Mouse (Mus musculus) heart, adult 9 months (tissue): ENCODE measurements at regions not wholly inside any gene's neighbourhood (a gene's known extent, or its start where the extent isn't known, plus 50 kb on each side); places are given as distances from the start of the nearest gene placed in this dataset.

Source experiments
- DNase-seq, 2 experiments: peaks; one replicate each; pipeline ENCODE4 v3.0.0; 2022; ENCODE audit warnings: low spot score in 2 of 2

DNA sequence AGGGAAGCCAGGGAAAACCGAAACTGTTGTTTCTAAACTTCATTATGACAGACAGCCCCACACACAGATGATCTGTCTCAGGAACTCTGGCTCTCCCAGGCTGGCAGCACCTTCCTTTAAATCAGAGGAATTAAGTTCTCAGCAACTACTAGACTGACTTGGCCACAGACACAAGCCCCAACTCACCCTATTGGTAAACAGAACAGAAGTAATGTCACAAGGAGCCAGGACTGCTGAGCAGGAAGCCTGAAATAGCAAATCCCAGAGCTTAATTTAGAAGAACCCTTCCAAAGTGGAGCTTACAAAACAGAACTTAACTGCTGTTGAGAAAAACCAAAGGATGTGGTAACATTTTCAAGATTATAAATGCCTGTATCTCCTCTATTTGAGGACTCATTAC is 174.8 kb downstream of the Nfkbiz start:
- peak; percentile 5 to 25 for DNase-seq

DNA sequence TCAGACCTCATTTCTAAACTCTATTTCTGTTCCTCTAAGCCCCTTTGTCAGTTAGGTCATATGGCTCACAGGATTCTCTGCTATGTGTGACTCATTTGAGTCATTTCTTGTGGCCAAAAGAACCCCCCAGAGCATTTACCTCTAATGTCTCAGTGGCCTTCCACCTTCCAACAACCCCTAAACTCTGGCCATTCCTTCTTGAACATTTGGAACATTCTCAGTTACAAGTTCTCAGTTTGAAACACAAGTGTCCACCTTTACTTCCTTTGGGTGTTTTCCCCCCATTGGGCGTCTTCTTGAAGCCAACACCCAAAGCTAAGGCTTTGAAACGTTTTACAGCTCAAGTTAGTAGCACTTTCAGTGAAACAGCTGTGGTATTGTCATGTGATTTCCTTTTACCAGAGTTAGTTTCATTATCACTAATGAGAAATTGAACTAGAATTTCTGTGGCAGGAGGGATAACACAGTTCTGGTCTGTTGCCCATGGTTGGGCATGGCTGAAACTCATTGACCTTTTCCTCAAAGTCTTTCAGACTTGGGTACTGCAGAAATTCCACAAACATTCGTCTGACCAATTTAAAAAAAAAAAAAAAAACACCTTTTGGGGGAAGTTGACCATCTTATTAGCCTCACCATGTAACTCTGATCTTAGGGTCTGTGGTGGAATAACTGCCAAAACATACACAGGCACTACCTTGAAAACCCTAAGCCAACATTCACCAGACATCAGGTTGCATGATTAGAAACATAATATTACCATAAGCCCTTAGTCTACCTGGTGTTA is 201.8 kb downstream of the Nfkbiz start:
- peak; percentile 25 to 29 for DNase-seq

DNA sequence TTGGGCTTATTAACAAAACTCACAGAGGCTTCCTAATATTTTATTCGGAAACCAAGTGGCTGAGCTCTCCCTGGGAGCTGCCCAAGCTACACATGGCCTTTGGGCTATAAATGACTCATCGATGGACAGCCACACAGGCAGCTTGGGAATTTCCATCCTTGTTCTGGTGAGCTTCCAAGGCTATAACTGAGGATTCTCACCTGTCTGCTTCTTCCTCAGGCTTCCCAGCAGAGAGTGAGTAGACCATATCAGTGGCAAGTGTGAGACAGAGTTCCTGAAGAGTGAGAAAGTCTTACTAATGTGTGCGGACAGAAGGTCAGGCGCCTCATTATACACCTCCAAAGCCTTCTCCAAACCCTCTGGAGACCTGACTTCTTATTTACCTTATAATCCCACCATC is 202.5 kb downstream of the Nfkbiz start:
- peak in 1 of 2 experiments; percentile 8 for DNase-seq

DNA sequence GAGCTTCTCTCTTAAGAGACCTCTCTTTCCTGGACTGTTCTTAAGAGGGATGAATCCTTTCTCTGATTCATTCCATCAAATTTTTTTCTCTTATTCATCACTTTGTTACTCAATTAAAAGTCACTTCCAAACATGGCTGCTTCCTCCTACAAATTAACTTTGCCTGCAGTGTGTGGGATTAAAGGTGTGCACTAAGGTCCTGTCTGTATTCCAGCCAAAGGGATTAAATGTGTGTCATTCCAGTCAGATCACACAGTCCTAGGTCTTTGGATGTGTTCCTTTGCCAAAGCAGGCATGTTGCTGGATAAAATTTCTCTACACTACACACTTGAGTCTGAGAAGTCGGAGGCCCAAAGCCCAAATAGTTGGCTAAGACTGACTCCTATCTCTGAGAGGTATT is 204.0 kb downstream of the Nfkbiz start:
- no peak for DNase-seq

DNA sequence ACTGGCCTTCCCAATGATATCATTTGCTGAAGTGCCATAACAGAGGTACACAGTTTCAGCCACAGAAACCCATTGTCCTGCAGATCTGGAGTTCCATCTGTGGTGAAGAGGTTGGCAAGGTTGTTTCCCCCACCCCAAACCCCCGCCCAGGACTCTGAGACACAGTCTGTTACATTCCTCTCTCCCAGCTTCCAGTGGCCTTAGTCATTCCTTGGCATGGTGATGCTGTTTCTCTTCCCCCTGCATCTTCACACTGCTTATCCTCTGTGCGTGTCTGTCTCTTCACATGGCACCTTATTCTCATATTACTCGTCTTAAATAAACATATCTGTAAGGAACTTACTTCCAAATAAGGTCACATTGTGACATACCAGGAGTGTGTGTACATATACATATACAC is 206.5 kb downstream of the Nfkbiz start:
- DNase-seq: no peak

DNA sequence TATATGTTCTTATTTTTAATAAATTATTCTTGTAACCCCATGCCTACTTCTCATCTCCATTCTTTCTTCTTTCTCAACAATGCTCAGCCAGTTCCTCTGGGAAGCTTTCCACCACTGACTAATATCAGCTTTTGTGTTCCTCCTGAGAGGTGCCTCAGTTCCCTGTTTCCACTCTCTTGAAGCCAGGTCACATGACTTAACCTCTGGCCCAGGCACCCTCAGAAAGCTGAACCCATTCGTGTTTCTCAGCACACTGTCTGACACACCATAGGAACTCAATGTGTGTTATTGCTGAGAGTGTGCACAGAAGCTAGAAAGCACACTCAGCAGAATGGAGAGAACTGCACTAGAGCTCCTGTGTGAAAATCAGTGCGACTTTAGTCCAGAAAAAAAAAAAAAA is 207.1 kb downstream of the Nfkbiz start:
- no peak for DNase-seq

DNA sequence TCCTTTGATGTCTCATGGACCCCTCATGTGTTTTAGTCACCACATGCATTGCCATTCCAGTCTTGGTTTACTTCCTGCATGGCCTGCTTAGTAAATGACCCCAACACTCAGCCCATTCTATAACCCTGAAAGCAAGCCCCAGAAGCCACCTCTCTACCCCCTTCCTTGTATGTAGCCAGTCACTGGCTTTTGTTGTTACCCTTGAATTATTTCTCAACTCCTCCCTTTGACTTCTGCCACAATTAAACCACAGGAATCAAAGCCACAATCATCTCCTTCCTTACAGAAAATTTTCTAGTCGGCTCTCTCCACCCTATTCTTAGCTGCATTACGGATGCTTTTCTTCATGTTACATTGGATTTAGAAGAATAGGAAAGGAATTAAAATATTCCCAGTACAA is 207.7 kb downstream of the Nfkbiz start:
- no peak for DNase-seq

DNA sequence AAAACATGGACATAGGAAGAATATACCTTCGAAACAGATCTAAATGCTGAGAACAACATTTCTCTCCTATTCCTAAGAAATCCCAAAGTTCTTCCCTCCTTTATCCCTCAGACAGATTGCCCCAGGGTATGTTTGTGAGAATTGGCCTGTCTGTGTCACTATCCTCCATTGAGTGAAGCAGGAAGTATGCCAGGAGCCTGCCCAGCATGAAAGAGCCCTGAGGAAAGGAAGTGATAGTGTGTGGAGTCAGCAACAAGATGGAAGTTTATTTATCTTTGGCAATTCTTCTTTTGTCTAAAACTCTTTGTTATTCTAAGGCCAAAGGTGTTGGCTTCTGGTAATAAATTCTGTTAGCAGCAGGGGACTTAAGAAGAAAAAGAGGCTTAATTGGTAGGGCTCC is 211.2 kb downstream of the Nfkbiz start:
- no peak for DNase-seq

DNA sequence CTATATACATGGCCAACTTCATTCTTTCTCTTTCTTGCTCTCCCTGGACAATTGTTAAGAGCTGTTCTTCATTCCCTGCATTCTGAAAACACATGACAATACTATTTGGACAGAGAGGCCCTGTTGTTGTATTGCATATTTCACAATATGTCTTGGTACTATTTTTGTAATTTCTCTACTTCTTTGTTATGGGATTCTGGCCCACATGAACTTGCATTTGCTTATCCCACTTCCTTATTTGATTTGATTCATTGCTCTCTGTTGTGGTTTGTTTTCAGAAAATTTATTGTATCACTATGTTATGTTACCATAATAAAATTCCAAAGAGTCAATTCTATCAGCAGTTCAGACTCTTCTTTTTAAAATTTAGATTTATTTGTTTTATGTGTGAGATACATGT is 215.3 kb downstream of the Nfkbiz start:
- DNase-seq: no peak

DNA sequence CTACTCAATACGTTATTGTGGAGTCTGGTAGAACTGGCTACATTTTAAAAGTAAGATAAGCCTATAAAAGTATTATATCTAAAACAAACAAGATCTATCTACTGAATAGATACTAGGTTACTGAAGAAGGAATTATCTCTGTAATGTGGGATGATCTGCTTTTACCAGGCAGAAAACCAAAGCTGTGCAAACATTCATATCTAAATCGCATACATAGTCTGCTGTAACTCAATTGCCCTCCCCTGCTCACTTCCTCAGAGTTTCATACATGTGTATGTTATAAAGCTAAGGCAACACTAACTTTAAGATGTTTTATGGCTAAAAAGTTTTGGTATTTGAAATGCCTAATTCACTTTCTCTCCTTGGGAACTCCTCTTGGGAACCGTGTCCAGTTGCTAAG is 219.0 kb downstream of the Nfkbiz start:
- no peak for DNase-seq

DNA sequence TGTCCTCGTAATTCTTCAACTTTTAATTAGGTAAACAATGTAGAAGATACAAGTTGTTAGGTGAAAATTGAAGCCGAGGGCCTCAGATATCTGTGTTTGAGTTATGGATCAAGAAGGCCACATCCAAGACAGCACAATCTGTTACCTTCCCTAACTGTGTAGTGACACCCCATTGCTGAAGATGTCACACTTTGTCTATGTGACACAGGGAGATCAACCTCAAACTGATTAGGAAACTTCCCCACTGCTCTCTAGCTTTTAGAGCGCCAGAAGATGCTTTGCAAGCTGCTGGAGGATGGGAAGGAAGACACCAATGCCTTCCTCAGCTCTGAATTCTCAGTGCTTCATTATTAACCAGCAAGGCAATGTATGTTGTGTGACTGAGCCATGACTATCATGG is 220.7 kb downstream of the Nfkbiz start:
- no peak for DNase-seq

DNA sequence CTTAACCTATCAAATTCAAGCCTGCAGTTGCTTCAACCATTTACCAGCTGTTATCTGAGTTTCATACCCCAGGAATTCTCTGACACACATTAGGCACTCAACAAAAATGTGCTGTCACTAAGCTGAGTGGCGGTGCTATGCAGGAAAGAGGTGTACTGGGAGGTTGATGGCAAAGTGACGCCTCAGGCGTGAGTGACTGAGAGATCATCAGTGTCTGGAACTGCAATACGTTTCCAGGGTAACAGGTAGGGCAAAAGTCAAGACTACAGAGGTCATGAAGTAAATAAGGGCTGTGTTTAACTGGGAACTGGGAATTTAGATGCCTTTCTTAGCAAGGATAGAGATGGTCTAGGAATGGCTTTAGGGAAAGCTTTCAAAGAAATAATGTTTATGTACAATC is 221.2 kb downstream of the Nfkbiz start:
- no peak for DNase-seq

DNA sequence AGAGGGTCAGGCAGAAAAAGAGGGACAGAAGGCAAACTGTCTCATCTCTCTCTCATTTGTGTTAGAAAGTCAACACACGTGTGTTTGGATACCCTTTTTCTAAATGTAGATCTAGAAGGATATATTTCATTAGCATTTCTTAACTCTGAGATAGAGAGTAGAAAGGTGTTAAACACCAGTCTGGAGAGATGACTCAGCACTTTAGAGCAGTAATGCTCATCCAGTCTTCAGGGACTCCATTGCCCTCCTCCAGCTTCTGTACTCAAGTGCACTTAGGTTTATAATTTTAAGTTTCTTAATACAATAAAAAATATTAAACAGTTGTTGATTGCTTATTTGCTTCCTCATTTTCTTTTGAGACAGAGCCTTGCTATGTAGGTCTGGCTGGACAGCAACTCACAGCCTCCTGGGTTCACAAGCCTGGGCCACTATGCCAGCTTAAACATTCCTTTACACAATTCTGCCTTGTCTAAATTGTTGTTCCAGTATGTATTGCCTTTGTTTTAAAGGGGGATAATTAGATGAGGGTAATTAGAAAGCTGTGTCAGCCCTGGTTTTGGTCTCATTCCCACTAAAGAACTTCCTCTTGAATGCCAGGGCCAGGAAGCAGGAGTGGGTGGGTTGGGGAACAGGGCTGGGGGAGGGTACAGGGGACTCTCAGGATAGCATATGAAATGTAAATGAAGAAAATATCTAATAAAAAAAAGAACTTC is 222.1 kb downstream of the Nfkbiz start:
- DNase-seq: no peak

DNA sequence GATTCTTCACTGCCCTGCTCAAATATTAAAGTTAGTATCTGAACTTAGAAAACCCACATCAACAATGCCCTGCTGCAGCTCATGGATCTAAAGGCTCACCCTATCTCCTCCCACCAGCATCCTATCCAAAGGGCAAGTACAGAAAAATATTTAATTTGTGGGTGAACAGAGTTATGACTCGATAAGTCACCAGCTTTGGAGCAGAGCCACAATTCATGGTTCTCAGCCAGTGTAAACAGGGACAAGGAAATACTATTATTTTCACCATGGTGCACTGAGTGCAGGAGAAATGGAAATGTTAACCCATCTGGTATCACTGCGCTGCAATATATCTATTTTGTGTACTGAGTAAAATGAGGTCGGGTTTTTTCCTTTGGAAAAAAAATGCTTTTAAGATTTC is 225.8 kb downstream of the Nfkbiz start:
- no peak for DNase-seq

DNA sequence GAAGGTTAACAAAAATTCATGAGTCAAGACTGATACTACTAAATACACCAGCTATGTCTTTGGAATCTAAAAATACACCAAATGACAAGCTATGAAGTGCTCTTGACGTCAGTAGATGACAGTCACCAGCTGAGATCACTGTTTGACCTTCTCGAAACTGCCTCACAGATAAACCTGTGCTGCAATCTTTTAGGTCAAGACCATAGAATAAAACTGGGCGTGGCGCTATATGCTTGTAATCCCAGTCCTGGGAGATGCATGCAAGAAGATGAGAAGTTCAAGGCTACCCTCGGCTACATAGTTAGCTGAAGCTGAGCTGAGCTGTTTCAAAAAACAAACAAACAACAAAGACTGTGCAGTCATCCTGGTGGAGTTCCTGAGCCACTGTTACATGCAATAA is 226.7 kb downstream of the Nfkbiz start:
- DNase-seq: no peak

DNA sequence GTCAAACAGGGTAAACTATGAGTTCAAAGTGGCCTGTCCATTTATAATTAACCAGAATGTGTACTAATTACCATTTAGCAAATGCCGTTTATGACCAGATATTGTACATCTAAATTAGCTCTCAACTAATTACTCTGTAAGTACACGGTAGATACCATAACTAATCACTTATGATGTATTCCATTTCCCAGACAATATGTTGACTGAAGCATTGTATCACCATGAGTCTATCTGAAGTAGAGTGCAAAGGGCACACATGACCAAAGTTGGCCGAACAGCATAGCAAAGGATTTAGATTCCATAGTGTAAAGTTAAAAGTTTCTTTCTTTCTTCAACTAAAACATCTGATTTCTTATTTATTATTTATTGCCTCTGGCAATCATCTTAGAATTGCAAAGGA is 227.5 kb downstream of the Nfkbiz start:
- DNase-seq: no peak

DNA sequence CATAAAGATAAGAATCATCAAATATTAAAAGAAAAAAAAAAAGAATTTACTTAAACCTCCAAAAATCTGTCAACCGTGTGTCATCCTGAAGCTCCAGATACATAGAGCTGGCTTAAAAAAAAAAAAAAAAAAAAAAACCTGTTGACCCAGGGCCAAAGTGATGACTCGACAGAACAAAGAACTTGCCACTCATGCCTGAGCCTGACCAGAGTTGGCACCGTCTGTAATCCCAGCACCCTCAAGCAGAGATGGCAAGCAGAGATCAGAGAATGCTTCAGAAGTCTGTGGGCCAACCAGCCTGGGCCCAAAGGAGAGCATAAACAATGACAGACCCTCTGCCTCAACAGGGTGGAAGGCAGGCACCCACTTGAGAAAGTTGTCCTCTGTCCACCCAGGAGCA is 230.3 kb downstream of the Nfkbiz start:
- no peak for DNase-seq

DNA sequence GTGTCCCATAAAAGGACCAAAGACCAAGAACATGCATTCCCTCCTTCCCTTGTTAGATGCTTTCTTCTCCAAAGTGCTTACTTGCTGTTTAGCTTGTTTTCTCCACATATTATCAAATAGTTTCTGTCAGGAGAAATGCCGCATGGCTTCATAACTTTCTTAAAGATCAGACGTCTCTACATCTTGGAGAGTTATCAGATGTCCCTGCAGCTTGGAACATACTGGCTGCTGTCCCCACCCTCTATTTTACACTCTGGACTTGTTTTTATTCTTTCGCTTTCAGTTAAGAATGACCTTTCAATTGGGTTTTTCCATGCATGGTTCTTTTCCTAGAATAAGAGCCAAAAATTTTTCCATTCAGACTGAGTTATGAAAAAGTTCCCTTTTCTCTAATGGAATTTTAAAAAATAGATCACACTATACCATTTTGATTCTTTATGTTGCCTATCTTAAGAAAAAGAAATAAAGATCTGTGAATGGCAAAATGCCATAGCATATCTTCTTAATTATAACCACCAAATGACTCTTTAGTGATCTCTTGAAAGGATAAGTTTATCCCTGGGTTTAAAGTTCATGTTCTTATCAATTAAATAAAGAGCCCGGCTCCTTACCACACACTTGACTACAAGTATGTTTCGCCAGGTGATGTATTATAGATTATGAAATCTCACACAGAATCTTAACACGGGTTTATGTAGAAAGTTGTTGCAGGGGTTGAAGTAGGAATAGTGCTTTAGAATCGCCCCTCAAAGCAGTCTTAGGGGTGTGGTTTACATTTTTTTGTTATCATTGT is 232.1 kb downstream of the Nfkbiz start:
- DNase-seq: peak; percentile 23 to 31

DNA sequence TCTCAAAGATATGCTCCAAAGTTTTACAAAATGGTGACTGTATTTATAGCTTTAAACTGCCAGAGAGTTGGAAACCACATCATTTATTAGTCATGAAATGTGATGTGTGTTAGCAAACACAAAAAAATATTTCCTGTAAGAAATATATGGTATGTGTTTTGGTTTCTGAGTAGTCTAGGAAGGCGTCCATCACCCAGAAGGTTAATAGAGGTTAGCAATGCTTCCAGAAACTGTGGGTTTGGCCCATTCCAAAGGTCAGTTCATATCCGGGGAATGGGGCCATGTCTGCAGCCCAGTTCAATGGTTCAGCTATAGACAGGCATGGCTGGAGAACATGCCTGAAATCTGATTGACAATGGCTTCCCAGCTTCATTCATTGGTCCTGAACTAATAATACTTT is 235.1 kb downstream of the Nfkbiz start:
- no peak for DNase-seq

DNA sequence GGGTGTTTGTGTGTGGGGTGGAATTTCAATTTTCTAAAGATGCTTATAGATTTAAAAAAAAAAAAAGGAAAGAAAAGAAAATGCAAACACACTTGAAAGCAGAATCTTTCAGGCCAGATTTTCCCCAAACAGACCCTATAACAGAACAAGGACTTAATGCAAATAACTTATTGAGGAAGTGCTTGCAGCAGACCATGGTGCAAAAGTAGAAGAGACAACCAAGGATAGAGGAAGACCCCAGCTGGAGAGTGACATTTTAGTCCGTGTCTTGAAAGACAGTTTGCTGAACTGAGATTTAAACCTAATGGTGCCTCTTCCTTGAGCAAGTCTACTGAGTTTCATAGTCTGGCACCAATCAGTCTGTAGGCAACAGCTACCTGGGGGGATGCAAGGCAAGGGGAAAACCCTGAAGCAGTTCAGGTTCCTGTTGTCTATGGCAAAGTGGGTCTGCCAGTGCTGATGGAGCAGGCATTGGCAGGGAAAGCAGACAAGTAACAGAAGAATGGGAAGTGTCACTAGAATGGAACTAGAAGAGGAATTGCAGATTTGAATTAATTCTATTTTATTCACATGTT is 249.2 kb downstream of the Nfkbiz start:
- DNase-seq: no peak

DNA sequence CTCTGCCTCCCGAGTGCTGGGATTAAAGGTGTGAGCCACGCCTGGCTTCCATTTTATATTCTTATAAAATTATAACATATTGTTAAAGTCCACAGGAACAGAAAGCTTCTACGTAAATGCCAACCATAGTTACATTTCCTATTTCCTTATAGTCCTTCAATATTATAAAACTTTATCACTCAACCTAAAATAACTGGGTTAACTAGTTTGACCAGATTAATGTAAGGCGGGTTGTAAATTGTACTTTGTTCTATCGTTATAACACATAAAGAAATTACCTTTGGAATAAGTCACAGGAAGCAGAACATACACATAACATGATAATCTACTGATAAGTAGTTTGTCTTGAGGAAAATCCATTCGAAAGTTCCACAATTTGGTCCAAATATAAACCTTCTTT is 251.6 kb downstream of the Nfkbiz start:
- no peak for DNase-seq

DNA sequence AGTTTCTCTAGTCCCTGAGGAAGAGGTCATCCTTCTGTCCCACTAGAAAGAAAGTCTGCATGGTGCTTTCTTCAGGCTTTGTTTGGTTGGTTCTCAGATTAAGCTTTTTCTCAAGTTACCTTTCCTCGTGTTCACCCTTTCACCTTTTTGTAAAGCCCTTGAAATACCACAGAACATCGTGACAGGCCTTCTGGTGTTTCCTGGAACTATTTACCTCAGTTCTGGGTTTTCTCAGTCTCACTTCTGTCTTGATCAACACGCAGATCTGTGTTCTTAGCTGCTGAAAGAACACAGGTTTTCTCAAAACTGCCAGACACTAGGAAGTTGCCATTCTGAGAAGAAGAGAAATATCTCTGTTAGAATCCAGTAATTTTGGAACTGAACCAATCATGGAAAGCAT is 255.8 kb downstream of the Nfkbiz start:
- DNase-seq: no peak
